Mouse (Mus musculus): ENCODE measurements around the gene Wipi2. TPM values are rescaled to one million over a fixed set of nuclear protein-coding genes. Genes with fewer than 3 reads are reported as not detected.

Gene Wipi2
- polyA plus RNA-seq, 1 experiment from 2014 or later, result 34.3 TPM

- no peak overlapping the region for H3K4me3 ChIP-seq (replicated peaks)
- no peaks in the 10 kb centered on the region for H3K36me3 ChIP-seq (replicated peaks)
- no peak for ATAC-seq (ENCODE audit: insufficient read depth)
- H3K4me1 ChIP-seq (replicated peaks), result no peaks in the 10 kb centered on the region
- 61% methylated on average over 5 of the region's 5 CpGs for WGBS (ENCODE audit: insufficient replicate concordance)
- H3K27me3 ChIP-seq, result peaks cover 24% of the 10 kb centered on the region
- peaks cover 3% of the 10 kb centered on the region; the same call in 1 of the 2 replicates for H3K9me3 ChIP-seq (replicated peaks)
- H3K4me2 ChIP-seq, result no peak overlapping the region
- no peak overlapping the region for H3K27ac ChIP-seq (replicated peaks)
- H3K9ac ChIP-seq, result no peak overlapping the region
These were observed 80.2 kb downstream of the Wipi2 start for GRCm38 (mm10) chr5:142707709-142708108.

GRCm38 (mm10) chr5:142709436-142709835 lies 81.9 kb downstream of the Wipi2 start:
- Histone ChIP-seq H3K9ac (no peak overlapping the region), H3K4me3 (replicated peaks) (no peak overlapping the region), H3K36me3 (replicated peaks) (no peaks in the 10 kb centered on the region), H3K27ac (replicated peaks) (no peak overlapping the region), H3K4me2 (no peak overlapping the region), H3K27me3 (peaks cover 7% of the 10 kb centered on the region), H3K9me3 (replicated peaks) (peaks cover 4% of the 10 kb centered on the region; the same call in 1 of the 2 replicates), H3K4me1 (replicated peaks) (no peaks in the 10 kb centered on the region)
- no peak for ATAC-seq (ENCODE audit: insufficient read depth)
- WGBS (ENCODE audit: insufficient replicate concordance), result 66% methylated on average over 7 of the region's 7 CpGs

- no peak for ATAC-seq (ENCODE audit: insufficient read depth)
- Histone ChIP-seq H3K4me1 (replicated peaks) (no peaks in the 10 kb centered on the region), H3K36me3 (replicated peaks) (no peaks in the 10 kb centered on the region), H3K27ac (replicated peaks) (no peak overlapping the region), H3K4me2 (no peak overlapping the region), H3K4me3 (replicated peaks) (no peak overlapping the region), H3K9me3 (replicated peaks) (peaks cover 4% of the 10 kb centered on the region; the same call in 1 of the 2 replicates), H3K9ac (no peak overlapping the region), H3K27me3 (no peaks in the 10 kb centered on the region; the same call in 1 of the 2 replicates)
- 76% methylated on average over 5 of the region's 5 CpGs for WGBS (ENCODE audit: insufficient replicate concordance)
These were observed 84.9 kb downstream of the Wipi2 start for GRCm38 (mm10) chr5:142712373-142712772.

- WGBS (ENCODE audit: insufficient replicate concordance), result 65% methylated on average over 10 of the region's 10 CpGs
- H3K9ac ChIP-seq, result no peak overlapping the region
- H3K4me3 ChIP-seq (replicated peaks), result no peak overlapping the region
- no peaks in the 10 kb centered on the region for H3K4me1 ChIP-seq (replicated peaks)
- no peak overlapping the region for H3K4me2 ChIP-seq
- H3K36me3 ChIP-seq (replicated peaks), result no peaks in the 10 kb centered on the region
- ATAC-seq (ENCODE audit: insufficient read depth), result no peak
- no peak overlapping the region for H3K27ac ChIP-seq (replicated peaks)
- H3K27me3 ChIP-seq, result no peaks in the 10 kb centered on the region; the same call in 1 of the 2 replicates
- peaks cover 4% of the 10 kb centered on the region; the same call in 1 of the 2 replicates for H3K9me3 ChIP-seq (replicated peaks)
These were observed 86.5 kb downstream of the Wipi2 start for GRCm38 (mm10) chr5:142713966-142714365.

GRCm38 (mm10) chr5:142715059-142715458 lies 87.6 kb downstream of the Wipi2 start:
- no peak overlapping the region for H3K9ac ChIP-seq
- no peaks in the 10 kb centered on the region for H3K4me1 ChIP-seq (replicated peaks)
- ATAC-seq (ENCODE audit: insufficient read depth), result no peak
- H3K27ac ChIP-seq (replicated peaks), result no peak overlapping the region
- WGBS (ENCODE audit: insufficient replicate concordance), result 68% methylated on average over 9 of the region's 9 CpGs
- no peaks in the 10 kb centered on the region for H3K36me3 ChIP-seq (replicated peaks)
- no peak overlapping the region for H3K4me2 ChIP-seq
- no peak overlapping the region for H3K4me3 ChIP-seq (replicated peaks)
- H3K27me3 ChIP-seq, result no peaks in the 10 kb centered on the region; the same call in 1 of the 2 replicates
- H3K9me3 ChIP-seq (replicated peaks), result peaks cover 4% of the 10 kb centered on the region; the same call in 1 of the 2 replicates

GRCm38 (mm10) chr5:142716056-142716455 lies 88.6 kb downstream of the Wipi2 start:
- ATAC-seq (ENCODE audit: insufficient read depth), result no peak
- Histone ChIP-seq H3K4me1 (replicated peaks) (no peaks in the 10 kb centered on the region), H3K4me3 (replicated peaks) (no peak overlapping the region), H3K27ac (replicated peaks) (no peak overlapping the region), H3K36me3 (replicated peaks) (no peaks in the 10 kb centered on the region), H3K4me2 (no peak overlapping the region), H3K27me3 (no peaks in the 10 kb centered on the region; the same call in 1 of the 2 replicates), H3K9me3 (replicated peaks) (peaks cover 4% of the 10 kb centered on the region; the same call in 1 of the 2 replicates), H3K9ac (no peak overlapping the region)
- WGBS (ENCODE audit: insufficient replicate concordance), result 60% methylated on average over 6 of the region's 6 CpGs

GRCm38 (mm10) chr5:142718037-142718436 lies 90.5 kb downstream of the Wipi2 start:
- H3K4me3 ChIP-seq (replicated peaks), result no peak overlapping the region

GRCm38 (mm10) chr5:142718486-142718885 lies 91.0 kb downstream of the Wipi2 start:
- Histone ChIP-seq H3K4me2 (no peak overlapping the region), H3K9me3 (replicated peaks) (no peaks in the 10 kb centered on the region), H3K4me3 (replicated peaks) (no peak overlapping the region), H3K27me3 (no peaks in the 10 kb centered on the region; the same call in 1 of the 2 replicates), H3K9ac (no peak overlapping the region), H3K4me1 (replicated peaks) (no peaks in the 10 kb centered on the region), H3K27ac (replicated peaks) (no peak overlapping the region), H3K36me3 (replicated peaks) (no peaks in the 10 kb centered on the region)
- WGBS (ENCODE audit: insufficient replicate concordance), result 62% methylated on average over 25 of the region's 25 CpGs
- no peak for ATAC-seq (ENCODE audit: insufficient read depth)

More at GRCm38 (mm10) chr5:142718037-142718436, 90.5 kb downstream of the Wipi2 start:
- Histone ChIP-seq H3K27ac (replicated peaks) (no peak overlapping the region), H3K4me2 (no peak overlapping the region), H3K36me3 (replicated peaks) (no peaks in the 10 kb centered on the region), H3K9me3 (replicated peaks) (no peaks in the 10 kb centered on the region), H3K9ac (no peak overlapping the region), H3K4me1 (replicated peaks) (no peaks in the 10 kb centered on the region), H3K27me3 (no peaks in the 10 kb centered on the region; the same call in 1 of the 2 replicates)
- ATAC-seq (ENCODE audit: insufficient read depth), result no peak
- 14% methylated on average over 4 of the region's 4 CpGs for WGBS (ENCODE audit: insufficient replicate concordance)

GRCm38 (mm10) chr5:142719897-142720296 lies 92.4 kb downstream of the Wipi2 start:
- Histone ChIP-seq H3K9me3 (replicated peaks) (no peaks in the 10 kb centered on the region), H3K27me3 (no peaks in the 10 kb centered on the region; the same call in 1 of the 2 replicates), H3K36me3 (replicated peaks) (no peaks in the 10 kb centered on the region), H3K4me1 (replicated peaks) (no peaks in the 10 kb centered on the region), H3K4me2 (no peak overlapping the region), H3K4me3 (replicated peaks) (no peak overlapping the region), H3K9ac (no peak overlapping the region), H3K27ac (replicated peaks) (no peak overlapping the region)
- 70% methylated on average over 13 of the region's 13 CpGs for WGBS (ENCODE audit: insufficient replicate concordance)
- ATAC-seq (ENCODE audit: insufficient read depth), result no peak

Other genes starting within 250 kb of the Wipi2 start
- gene Foxk1, start 226.2 kb upstream of the Wipi2 start, polyA plus RNA-seq (2015; fragmentation: Nextera tagmentation; extraction: Ambion mirVana), result 2.0 and 2.1 TPM in 2 replicates
- 4.2 and 5.6 TPM in 2 replicates for gene Ap5z1, start 163.8 kb upstream of the Wipi2 start, polyA plus RNA-seq (2015; fragmentation: Nextera tagmentation; extraction: Ambion mirVana)
- not detected in 2 replicates for gene Papolb, start 97.6 kb upstream of the Wipi2 start, polyA plus RNA-seq (2015; fragmentation: Nextera tagmentation; extraction: Ambion mirVana)
- gene Radil, start 76.6 kb upstream of the Wipi2 start, polyA plus RNA-seq (2015; fragmentation: Nextera tagmentation; extraction: Ambion mirVana), result 0.07 and 0.10 TPM in 2 replicates
- gene Mmd2, start 18.9 kb upstream of the Wipi2 start, polyA plus RNA-seq (2015; fragmentation: Nextera tagmentation; extraction: Ambion mirVana), result 18.7 and 22.0 TPM in 2 replicates
- gene Slc29a4, start 64.8 kb downstream of the Wipi2 start, polyA plus RNA-seq (2015; fragmentation: Nextera tagmentation; extraction: Ambion mirVana), result 0.17 and 0.30 TPM in 2 replicates
- 3.4 and 3.7 TPM in 2 replicates for gene Tnrc18, start 190.0 kb downstream of the Wipi2 start, polyA plus RNA-seq (2015; fragmentation: Nextera tagmentation; extraction: Ambion mirVana)